In the genomic region with DNA sequence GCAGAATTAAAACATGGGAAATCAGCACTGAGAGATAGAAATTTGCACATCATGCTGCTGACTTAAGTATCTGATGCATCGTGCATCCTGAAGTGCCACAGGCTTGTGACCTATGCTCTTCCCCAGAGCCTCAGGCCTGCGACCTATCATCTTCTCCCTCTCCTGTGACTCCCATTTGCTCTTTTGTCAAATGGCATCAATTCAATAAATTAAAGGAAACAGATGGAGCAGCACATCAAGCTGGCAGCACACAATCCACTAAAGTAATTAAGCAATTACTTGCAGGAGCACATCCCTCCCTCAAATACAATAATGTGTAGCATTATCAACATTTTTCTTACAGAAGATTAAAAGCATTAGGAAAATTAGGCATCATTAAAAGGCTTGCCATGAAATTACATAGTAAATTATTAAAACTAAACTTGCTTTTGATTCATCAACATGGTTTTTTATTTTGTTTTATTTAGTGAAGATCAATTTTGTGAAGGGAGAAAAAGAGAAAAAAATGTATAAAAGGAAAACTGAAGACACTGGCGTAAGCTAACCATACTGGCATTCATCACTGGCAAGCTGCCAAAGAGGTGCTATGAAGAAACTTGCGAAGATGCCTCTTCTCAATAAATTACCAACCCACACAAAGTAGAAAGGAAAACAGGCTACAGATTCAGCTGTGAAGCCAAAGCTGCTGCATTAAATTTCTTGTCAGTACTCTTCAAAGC, we compare ENCODE assay signal across 11 mouse cellular contexts.
A peak's percentile ranks its signal among the peaks of the same experiment; 100 is the strongest.
DNase-seq lines count a peak whose midpoint lies in the region; ATAC-seq and TF ChIP-seq lines count a peak whose summit lies in the region.
"Had no signal": no experiment of that assay in that cellular context is flagged by ENCODE, and none has a peak within 500 bp of the region (broad histone marks: within the 10 kb centered on the region; RNA-seq: fewer than 3 reads in every experiment).

No protein-coding gene starts in this region.

- WGBS in embryonic facial prominence, embryonic 14.5 days: 41% methylated on average over 4 of the region's 4 CpGs
- 63% methylated on average over 4 of the region's 4 CpGs for WGBS in embryonic facial prominence, embryonic 10.5 days
- 20% methylated on average over 4 of the region's 4 CpGs for WGBS in forebrain, postnatal 0 days
- WGBS in intestine, embryonic 16.5 days: 51% methylated on average over 4 of the region's 4 CpGs
- 64% methylated on average over 4 of the region's 4 CpGs for WGBS in heart, adult 2 months

- H3K4me1 ChIP-seq in embryonic facial prominence, embryonic 14.5 days (ENCODE audit: control insufficient read depth, insufficient read depth, low read length): no peaks in the 10 kb centered on the region
- no peaks in the 10 kb centered on the region for H3K4me1 ChIP-seq in embryonic facial prominence, embryonic 10.5 days
- H3K4me1 ChIP-seq in forebrain, postnatal 0 days (ENCODE audit: insufficient read depth): no peaks in the 10 kb centered on the region
- no peaks in the 10 kb centered on the region for H3K4me1 ChIP-seq in intestine, embryonic 16.5 days (ENCODE audit: control insufficient read depth, insufficient read depth, low read length)
- H3K4me1 ChIP-seq in heart, adult 2 months (ENCODE audit: control insufficient read depth, insufficient read depth, low read length): no peaks in the 10 kb centered on the region
- H3K4me1 ChIP-seq: embryonic facial prominence, embryonic 13.5 days; heart, embryonic 15.5 days had no signal

- H3K27ac ChIP-seq in embryonic facial prominence, embryonic 14.5 days (replicated peaks; ENCODE audit: low read depth, low read length): no peak overlapping the region
- H3K27ac ChIP-seq in embryonic facial prominence, embryonic 10.5 days (replicated peaks): no peak overlapping the region
- no peak overlapping the region for H3K27ac ChIP-seq in forebrain, postnatal 0 days (ENCODE audit: low read depth, low read length)
- no peak overlapping the region for H3K27ac ChIP-seq in intestine, embryonic 16.5 days (ENCODE audit: low read length)
- H3K27ac ChIP-seq in heart, adult 2 months: no peak overlapping the region
- H3K27ac ChIP-seq: embryonic facial prominence, embryonic 13.5 days; heart, embryonic 15.5 days had no signal

- no peaks in the 10 kb centered on the region for H3K36me3 ChIP-seq in embryonic facial prominence, embryonic 14.5 days (ENCODE audit: control insufficient read depth, insufficient read depth, low read length)
- H3K36me3 ChIP-seq in embryonic facial prominence, embryonic 10.5 days (replicated peaks): no peaks in the 10 kb centered on the region
- H3K36me3 ChIP-seq in forebrain, postnatal 0 days (ENCODE audit: insufficient read depth): no peaks in the 10 kb centered on the region
- no peaks in the 10 kb centered on the region for H3K36me3 ChIP-seq in intestine, embryonic 16.5 days (ENCODE audit: control insufficient read depth, insufficient read depth, low read length)
- H3K36me3 ChIP-seq in heart, adult 2 months (ENCODE audit: control insufficient read depth, insufficient read depth, low read length): no peaks in the 10 kb centered on the region
- H3K36me3 ChIP-seq: embryonic facial prominence, embryonic 13.5 days; heart, embryonic 15.5 days had no signal

- no peak overlapping the region for H3K4me3 ChIP-seq in embryonic facial prominence, embryonic 14.5 days (ENCODE audit: low read depth, low read length)
- no peak overlapping the region for H3K4me3 ChIP-seq in embryonic facial prominence, embryonic 10.5 days
- H3K4me3 ChIP-seq in forebrain, postnatal 0 days (ENCODE audit: low read depth, low read length): no peak overlapping the region
- no peak overlapping the region for H3K4me3 ChIP-seq in intestine, embryonic 16.5 days (ENCODE audit: low read length)
- H3K4me3 ChIP-seq in heart, adult 2 months: no peak overlapping the region
- H3K4me3 ChIP-seq: embryonic facial prominence, embryonic 13.5 days; heart, embryonic 15.5 days had no signal

- H3K9ac ChIP-seq in embryonic facial prominence, embryonic 14.5 days (ENCODE audit: low read depth, low read length): no peak overlapping the region
- no peak overlapping the region for H3K9ac ChIP-seq in forebrain, postnatal 0 days
- no peak overlapping the region for H3K9ac ChIP-seq in intestine, embryonic 16.5 days (ENCODE audit: low read depth, low read length)
- H3K9ac ChIP-seq in heart, adult 2 months (ENCODE audit: low read depth, low read length): no peak overlapping the region
- H3K9ac ChIP-seq: embryonic facial prominence, embryonic 13.5 days; heart, embryonic 15.5 days had no signal

- TF ChIP-seq CTCF in forebrain, postnatal 0 days (IDR thresholded peaks at IDR 0.05; ENCODE audit: low read depth): no peak
- TF ChIP-seq CTCF in heart, adult 2 months (IDR thresholded peaks at IDR 0.05): no peak

- H3K27me3 ChIP-seq in embryonic facial prominence, embryonic 14.5 days (replicated peaks; ENCODE audit: control insufficient read depth, insufficient read depth, low read length): no peaks in the 10 kb centered on the region
- no peaks in the 10 kb centered on the region for H3K27me3 ChIP-seq in embryonic facial prominence, embryonic 10.5 days (replicated peaks; ENCODE audit: low read depth, poor library complexity, severe bottlenecking)
- no peaks in the 10 kb centered on the region for H3K27me3 ChIP-seq in forebrain, postnatal 0 days (ENCODE audit: insufficient read depth, low read length)
- no peaks in the 10 kb centered on the region for H3K27me3 ChIP-seq in intestine, embryonic 16.5 days (replicated peaks; ENCODE audit: control insufficient read depth, insufficient read depth, low read length)
- H3K27me3 ChIP-seq in heart, adult 2 months (ENCODE audit: control insufficient read depth, insufficient read depth, low read length): no peaks in the 10 kb centered on the region
- H3K27me3 ChIP-seq: embryonic facial prominence, embryonic 13.5 days; heart, embryonic 15.5 days had no signal

- peak; percentile 62 for DNase-seq in embryonic facial prominence, embryonic 14.5 days (ENCODE audit: low spot score)
- DNase-seq in embryonic facial prominence, embryonic 10.5 days (ENCODE audit: low spot score): no peak
- DNase-seq in 3T3-L1 (ENCODE audit: low read depth, low spot score): peak; percentile 1
- DNase-seq in forebrain, postnatal 0 days: peak; percentile 58
- DNase-seq in mesoderm, embryonic 11.5 days (ENCODE audit: low read depth, low spot score): peak; percentile 11
- no peak for DNase-seq in gastrocnemius, postnatal 14 days
- no peak for DNase-seq in heart, adult 2 months
- DNase-seq: lung, postnatal 36 days had no signal

- intact Hi-C loops in gastrocnemius, postnatal 14 days (cut with DNase I; ENCODE audit: low total_unique reads): no loop called here
- intact Hi-C loops in heart, adult 2 months (cut with DNase I): no loop called here

- H3K9me3 ChIP-seq in embryonic facial prominence, embryonic 14.5 days (ENCODE audit: control insufficient read depth, low read length): no peaks in the 10 kb centered on the region
- no peaks in the 10 kb centered on the region for H3K9me3 ChIP-seq in embryonic facial prominence, embryonic 10.5 days
- no peaks in the 10 kb centered on the region for H3K9me3 ChIP-seq in forebrain, postnatal 0 days (ENCODE audit: low read length)
- no peaks in the 10 kb centered on the region for H3K9me3 ChIP-seq in intestine, embryonic 16.5 days (ENCODE audit: control insufficient read depth, low read length)
- H3K9me3 ChIP-seq: embryonic facial prominence, embryonic 13.5 days; heart, embryonic 15.5 days had no signal

- no peak for TF ChIP-seq EP300 in heart, adult 2 months (IDR thresholded peaks at IDR 0.05; ENCODE audit: insufficient read depth, low read depth, low read length)

- ATAC-seq in embryonic facial prominence, embryonic 14.5 days (ENCODE audit: low read depth): no peak
- ATAC-seq in forebrain, postnatal 0 days: peak; percentile 23; the same call in 1 of the 2 replicates
- no peak for ATAC-seq in intestine, embryonic 16.5 days

- TF ChIP-seq POLR2A in heart, adult 2 months (IDR thresholded peaks at IDR 0.05; ENCODE audit: insufficient read depth, low read depth, low read length): no peak

- H3K4me2 ChIP-seq in embryonic facial prominence, embryonic 14.5 days (ENCODE audit: low read depth, low read length): no peak overlapping the region
- H3K4me2 ChIP-seq in forebrain, postnatal 0 days (ENCODE audit: low read depth): no peak overlapping the region
- no peak overlapping the region for H3K4me2 ChIP-seq in intestine, embryonic 16.5 days (ENCODE audit: low read depth, low read length)
- H3K4me2 ChIP-seq: embryonic facial prominence, embryonic 13.5 days; heart, embryonic 15.5 days had no signal

- no peaks in the 10 kb centered on the region for H3K79me2 ChIP-seq in heart, adult 2 months (replicated peaks; ENCODE audit: control insufficient read depth, insufficient read depth, low read length)

Comparison
In these comparisons a context has a peak if more than half of its experiments do, and no peak if none do; other contexts are left out.
1. DNase-seq: peak in embryonic facial prominence, embryonic 14.5 days (single experiment), 3T3-L1 (single experiment), forebrain, postnatal 0 days (single experiment) and mesoderm, embryonic 11.5 days (single experiment); none in embryonic facial prominence, embryonic 10.5 days (single experiment), gastrocnemius, postnatal 14 days (single experiment) and heart, adult 2 months (0 of 2).